Mouse (Mus musculus) hindlimb bud, embryonic 11.5 days (tissue): ENCODE data around the gene Mef2c.

Experiments
- DNase-seq: peaks from one replicate; pipeline ENCODE4 v3.0.0-alpha.2; 2012; ENCODE audit warnings: low read depth, low spot score; ENCODE audit errors: extremely low spot score

Mef2c gene

DNA sequence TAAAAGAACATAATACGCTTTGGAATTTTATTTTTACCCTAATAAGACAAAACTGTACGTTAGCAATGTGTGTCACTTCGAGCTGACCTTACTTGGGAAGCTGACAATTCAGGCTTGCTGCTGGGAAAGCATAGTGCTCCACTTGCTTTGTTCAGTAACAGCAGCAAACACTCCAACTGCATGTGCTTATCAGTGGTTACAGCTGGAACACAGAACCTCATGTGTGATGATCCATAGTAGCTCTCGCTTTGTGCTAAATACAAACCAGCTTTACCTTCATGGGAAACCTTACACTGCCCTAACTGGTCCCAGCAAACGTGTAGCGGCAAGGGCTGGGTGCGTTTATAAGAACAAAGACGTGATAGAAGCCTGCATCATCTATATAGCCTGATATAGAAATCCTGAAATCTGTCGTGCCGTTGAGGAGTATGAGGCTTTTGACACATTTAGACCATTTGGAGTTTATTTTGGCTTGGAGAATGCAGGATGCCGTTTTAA is 65.0 kb downstream of the Mef2c start:
- no peak for DNase-seq

- DNase-seq = no peak
Measured at GRCm38 (mm10) chr13:83571973-83572447, 68.2 kb downstream of the Mef2c start.

DNA sequence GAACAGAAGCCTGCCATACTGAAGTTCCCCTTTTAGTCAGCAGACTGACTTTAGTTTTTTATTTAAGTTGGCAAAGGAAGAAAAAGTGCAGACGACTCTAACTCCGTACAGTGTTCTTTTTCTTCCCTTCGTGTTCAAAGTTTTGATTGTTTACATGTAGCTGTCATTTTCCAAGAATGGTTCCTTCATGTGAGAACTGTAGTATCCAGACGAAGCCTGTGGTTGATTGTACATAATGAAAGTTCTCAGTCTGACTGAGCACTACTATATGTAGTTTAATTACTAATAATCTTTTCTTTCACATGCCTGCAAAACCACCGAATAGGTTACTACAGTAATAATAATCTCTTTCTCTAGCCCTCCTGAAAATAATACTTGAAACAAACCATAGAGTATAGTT is 68.6 kb downstream of the Mef2c start:
- DNase-seq = no peak

- no peak for DNase-seq
Measured at GRCm38 (mm10) chr13:83573327-83573726, 69.5 kb downstream of the Mef2c start.

GRCm38 (mm10) chr13:83573855-83574583 is 70.2 kb downstream of the Mef2c start:
- no peak for DNase-seq

- DNase-seq = no peak
Measured at GRCm38 (mm10) chr13:83574866-83575265, 71.0 kb downstream of the Mef2c start.

GRCm38 (mm10) chr13:83579410-83579809 is 75.6 kb downstream of the Mef2c start:
- DNase-seq = no peak

DNA sequence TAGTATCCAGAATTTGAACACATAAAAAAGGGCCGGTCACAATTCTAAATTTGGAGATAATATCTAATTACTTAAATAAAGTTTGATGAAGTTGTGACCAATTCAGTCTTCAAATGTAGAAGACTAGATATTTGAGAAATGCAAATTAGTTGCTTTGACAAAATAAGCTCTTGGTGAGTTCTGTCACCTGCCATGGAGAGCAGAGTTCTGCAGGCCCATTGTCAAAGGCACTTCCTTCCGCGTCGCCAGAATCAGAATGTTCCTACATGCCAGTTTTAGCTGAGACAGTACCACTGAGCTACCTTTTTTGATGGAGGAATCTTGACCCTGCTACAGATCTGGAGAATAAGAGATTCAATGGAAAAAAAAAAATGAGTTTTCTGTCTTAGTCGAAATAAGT is 77.0 kb downstream of the Mef2c start:
- DNase-seq = no peak

GRCm38 (mm10) chr13:83582564-83582963 is 78.7 kb downstream of the Mef2c start:
- DNase-seq = no peak

DNA sequence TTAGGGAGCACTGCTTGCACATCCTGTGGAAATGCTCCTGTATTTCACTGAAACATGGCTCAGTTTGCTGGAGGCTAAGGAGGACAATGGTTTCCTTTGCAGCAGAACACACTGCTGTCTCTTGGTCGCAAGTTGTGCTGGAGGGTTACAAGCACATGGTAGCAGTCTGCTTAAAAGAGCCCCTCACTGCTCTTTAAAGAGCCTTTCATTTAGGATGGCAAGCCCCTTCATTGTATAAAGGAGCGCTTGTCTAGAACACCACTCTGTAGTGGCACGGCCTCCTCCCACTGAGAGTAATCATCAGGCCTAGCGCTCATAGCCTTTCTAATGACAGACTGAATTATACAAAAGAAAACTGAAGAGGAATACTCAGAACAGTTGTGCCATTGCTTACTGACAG is 80.0 kb downstream of the Mef2c start:
- DNase-seq = no peak

GRCm38 (mm10) chr13:83585359-83585758 is 81.5 kb downstream of the Mef2c start:
- no peak for DNase-seq

DNA sequence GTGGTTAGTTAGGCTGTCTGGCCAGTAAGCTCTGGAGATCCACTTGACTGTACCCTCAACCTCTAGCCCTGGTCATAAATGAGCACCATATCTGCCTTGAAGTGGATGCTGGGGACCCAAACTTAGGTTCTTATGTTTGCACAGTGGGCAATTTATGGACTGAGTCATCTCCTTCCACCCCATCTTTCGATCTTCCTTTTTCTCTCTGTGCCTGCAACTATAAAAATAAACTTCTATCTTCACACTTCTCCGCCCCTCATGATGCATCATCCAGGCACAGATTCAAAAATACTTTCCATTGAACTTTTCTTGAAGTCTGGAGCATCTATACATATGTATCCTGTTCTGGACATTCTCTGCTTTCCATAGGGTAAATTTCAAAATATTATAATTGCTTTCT is 84.4 kb downstream of the Mef2c start:
- DNase-seq = no peak

DNA sequence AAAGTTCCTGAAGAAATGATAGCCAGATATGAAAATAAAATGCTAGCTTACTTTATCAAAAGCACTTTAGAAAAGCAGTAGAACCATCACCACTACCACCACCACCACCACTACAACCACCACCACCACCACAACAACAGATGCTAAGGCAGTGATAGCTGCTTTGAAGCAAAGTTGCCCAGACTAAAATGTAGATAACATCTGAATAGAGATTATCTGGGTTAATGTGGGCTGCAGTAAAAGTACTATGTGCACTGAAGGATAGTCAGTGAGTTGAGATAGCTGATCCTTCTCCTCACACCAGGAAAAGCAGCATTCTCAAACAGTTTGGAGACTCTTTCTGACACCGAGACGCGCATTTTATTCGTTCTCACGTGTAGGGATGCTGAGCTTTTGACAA is 87.1 kb downstream of the Mef2c start:
- no peak for DNase-seq

DNA sequence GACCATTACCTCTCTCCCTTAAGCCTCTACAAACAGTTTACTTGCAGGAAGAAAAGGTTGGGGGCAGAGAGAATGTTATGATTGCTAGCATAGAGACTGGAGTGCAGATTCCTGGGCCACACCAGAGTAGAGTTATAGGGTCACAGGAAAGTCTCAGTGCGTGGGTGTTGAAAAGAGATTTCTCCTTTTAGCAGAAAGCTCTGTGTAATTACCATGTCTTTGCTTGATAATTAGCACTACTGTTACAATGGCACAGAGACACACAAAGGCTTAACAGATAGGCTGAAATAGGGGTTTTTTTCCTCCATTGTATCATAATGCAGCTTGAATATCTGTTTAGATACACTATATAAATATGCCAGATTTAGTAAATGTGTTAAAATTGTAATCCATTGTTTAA is 91.6 kb downstream of the Mef2c start:
- DNase-seq = no peak

- DNase-seq = no peak
Measured at GRCm38 (mm10) chr13:83596989-83597738, 93.3 kb downstream of the Mef2c start.

- no peak for DNase-seq
Measured at GRCm38 (mm10) chr13:83597739-83598210, 93.9 kb downstream of the Mef2c start.

DNA sequence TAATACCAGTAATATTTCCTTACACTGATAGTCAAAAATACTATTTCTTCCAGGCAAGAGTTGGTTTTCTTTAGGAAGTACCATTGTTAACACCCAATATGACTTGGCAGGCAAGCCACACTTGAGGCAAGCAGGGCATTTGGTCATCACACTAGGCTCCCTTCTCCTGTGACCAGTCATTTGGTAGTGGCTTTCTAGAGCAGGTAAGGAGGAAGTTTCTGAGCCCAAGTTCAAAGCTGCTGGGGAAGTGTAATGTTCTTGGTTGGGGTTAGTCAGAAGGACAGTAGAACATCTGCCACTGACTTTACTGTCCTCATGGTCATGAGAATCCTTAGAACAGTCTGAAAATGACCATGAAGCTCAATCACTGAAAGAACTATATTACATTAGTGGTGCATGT is 96.5 kb downstream of the Mef2c start:
- DNase-seq = no peak

GRCm38 (mm10) chr13:83601741-83602140 is 97.9 kb downstream of the Mef2c start:
- no peak for DNase-seq

- DNase-seq = no peak
Measured at GRCm38 (mm10) chr13:83603373-83604265, 99.8 kb downstream of the Mef2c start.

DNA sequence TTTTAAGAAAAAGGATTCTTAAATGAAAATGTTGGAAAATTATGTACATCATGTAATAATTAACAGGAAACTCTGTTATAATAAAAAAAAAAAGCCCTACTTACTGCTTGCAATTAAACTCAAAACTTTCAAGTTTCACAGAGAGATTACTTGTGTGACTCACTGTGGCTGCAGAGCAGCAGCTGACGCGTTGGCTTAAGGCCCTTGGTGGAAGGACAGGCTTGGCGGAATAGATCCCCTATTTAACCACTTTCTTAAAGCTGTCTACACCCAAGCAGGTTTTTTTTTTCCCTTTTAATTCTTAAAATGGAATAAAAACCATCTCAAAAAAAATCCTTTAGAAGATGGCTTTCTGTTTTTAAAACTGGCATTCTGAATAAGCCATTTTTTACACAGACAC is 100.5 kb downstream of the Mef2c start:
- DNase-seq = no peak

- no peak for DNase-seq
Measured at GRCm38 (mm10) chr13:83604785-83605184, 101.0 kb downstream of the Mef2c start.
